Mouse (Mus musculus) CD4-positive, CD25-positive, alpha-beta regulatory T cell, adult 4 months (primary cell): Measurements from ENCODE around the gene Mcemp1. TPM values are rescaled to one million over a fixed set of nuclear protein-coding genes. Genes with fewer than 3 reads are reported as not detected.

Experiments used
- polyA plus RNA-seq, 2 experiments: library from polyadenylated mRNA; unstranded; fragments of 100-300 nt; shearing (Covaris generic); gene quantifications; one replicate each; pipeline ENCODE4 v1.2.1; 2017

Gene Mcemp1
- polyA plus RNA-seq, 2 experiments from 2014 or later = not detected

Other genes starting within 250 kb of the Mcemp1 start
- gene Pex11g, start 198.1 kb upstream of the Mcemp1 start, polyA plus RNA-seq = 10 to 100 TPM; 18.2 to 22.7 TPM
- gene Tex45, start 194.9 kb upstream of the Mcemp1 start, polyA plus RNA-seq = not detected
- gene Zfp358, start 172.6 kb upstream of the Mcemp1 start, polyA plus RNA-seq = 1 to 10 TPM; 1.0 to 1.6 TPM
- 10 to 100 TPM; 16.1 to 18.6 TPM for gene Mcoln1, start 165.3 kb upstream of the Mcemp1 start, polyA plus RNA-seq
- 10 to 100 TPM; 26.1 to 43.7 TPM for gene Pnpla6, start 150.4 kb upstream of the Mcemp1 start, polyA plus RNA-seq
- 1 to 10 TPM in 1 of 2 experiments, not detected in 1; 1.4 TPM for gene C330021F23Rik, start 97.8 kb upstream of the Mcemp1 start, polyA plus RNA-seq
- not detected for gene Camsap3, start 78.5 kb upstream of the Mcemp1 start, polyA plus RNA-seq
- 100 to 1,000 TPM in 1 of 2 experiments, 10 to 100 TPM in 1; 87.5 to 131 TPM for gene Xab2, start 44.4 kb upstream of the Mcemp1 start, polyA plus RNA-seq
- 100 to 1,000 TPM in 1 of 2 experiments, 10 to 100 TPM in 1; 84.8 to 145 TPM for gene Pet100, start 44.2 kb upstream of the Mcemp1 start, polyA plus RNA-seq
- gene Pcp2, start 40.2 kb upstream of the Mcemp1 start, polyA plus RNA-seq = not detected
- gene Stxbp2, start 34.8 kb upstream of the Mcemp1 start, polyA plus RNA-seq = 100 to 1,000 TPM; 190 to 257 TPM
- not detected for gene Retn, start 10.0 kb upstream of the Mcemp1 start, polyA plus RNA-seq
- gene Fcor, start 6.6 kb downstream of the Mcemp1 start, polyA plus RNA-seq = not detected
- gene Trappc5, start 10.5 kb downstream of the Mcemp1 start, polyA plus RNA-seq = 10 to 100 TPM; 20.3 to 32.6 TPM
- gene Fcer2a, start 28.4 kb downstream of the Mcemp1 start, polyA plus RNA-seq = 10 to 100 TPM in 1 of 2 experiments, under 1 TPM in 1; 0.38 to 12.4 TPM
- not detected for gene Clec4g, start 54.9 kb downstream of the Mcemp1 start, polyA plus RNA-seq
- not detected for gene Cd209a, start 83.2 kb downstream of the Mcemp1 start, polyA plus RNA-seq
- gene Cd209e, start 188.6 kb downstream of the Mcemp1 start, polyA plus RNA-seq = not detected
- not detected for gene Cd209d, start 212.8 kb downstream of the Mcemp1 start, polyA plus RNA-seq